Comparison of ENCODE assay signal across 9 mouse cellular contexts in genomic region chr19:5302455-5302854, GRCm38 (mm10). TPM values are rescaled to one million over a fixed set of nuclear protein-coding genes. Genes with fewer than 3 reads are reported as not detected.
DNase-seq lines count a peak whose midpoint lies in the region; ATAC-seq and TF ChIP-seq lines count a peak whose summit lies in the region.
"Had no signal": no experiment of that assay in that cellular context is flagged by ENCODE, and none has a peak within 500 bp of the region (broad histone marks: within the 10 kb centered on the region; RNA-seq: fewer than 3 reads in every experiment).

No protein-coding gene starts in this region.

- no peak overlapping the region for H3K9ac ChIP-seq in midbrain, embryonic 16.5 days (ENCODE audit: low read depth, low read length)
- no peak overlapping the region for H3K9ac ChIP-seq in lung, postnatal 0 days (replicated peaks; ENCODE audit: low read depth)

- TF ChIP-seq POLR2A in thymus, adult 2 months (IDR thresholded peaks at IDR 0.05; ENCODE audit: control insufficient read depth, extremely low read depth, insufficient read depth, low read length, poor library complexity): no peak

- ATAC-seq in midbrain, embryonic 16.5 days: no peak
- ATAC-seq in lung, postnatal 0 days: peak; percentile 46; the same call in 1 of the 2 replicates

- peaks cover 13% of the 10 kb centered on the region for H3K27me3 ChIP-seq in midbrain, embryonic 10.5 days (ENCODE audit: low read depth, poor library complexity, severe bottlenecking)
- no peaks in the 10 kb centered on the region for H3K27me3 ChIP-seq in midbrain, embryonic 16.5 days (ENCODE audit: control insufficient read depth, insufficient read depth, low read depth, low read length)
- no peaks in the 10 kb centered on the region for H3K27me3 ChIP-seq in lung, postnatal 0 days (replicated peaks; ENCODE audit: insufficient read depth, low read length)
- no peaks in the 10 kb centered on the region for H3K27me3 ChIP-seq in thymus, adult 2 months (ENCODE audit: control insufficient read depth, insufficient read depth, low read length)

- H3K9me3 ChIP-seq in midbrain, embryonic 10.5 days (replicated peaks): peaks cover 8% of the 10 kb centered on the region
- H3K9me3 ChIP-seq in midbrain, embryonic 16.5 days (replicated peaks; ENCODE audit: control insufficient read depth, low read length, poor library complexity, severe bottlenecking): no peaks in the 10 kb centered on the region; the same call in 1 of the 2 replicates
- H3K9me3 ChIP-seq in lung, postnatal 0 days (ENCODE audit: low read length): no peaks in the 10 kb centered on the region

- peaks cover 41% of the 10 kb centered on the region for H3K36me3 ChIP-seq in midbrain, embryonic 10.5 days
- H3K36me3 ChIP-seq in midbrain, embryonic 16.5 days (ENCODE audit: control insufficient read depth, insufficient read depth, low read length): peaks cover 25% of the 10 kb centered on the region
- H3K36me3 ChIP-seq in lung, postnatal 0 days (ENCODE audit: insufficient read depth, low read length): no peaks in the 10 kb centered on the region
- H3K36me3 ChIP-seq in thymus, adult 2 months (ENCODE audit: control insufficient read depth, insufficient read depth, low read length): no peaks in the 10 kb centered on the region

- intact Hi-C loops in heart, postnatal 10 days (cut with DNase I): loop anchor here (1.0 kb wide), 1 partner anchor 46 kb away; no protein-coding TSS in a partner anchor

- no peak for TF ChIP-seq EP300 in lung, postnatal 0 days (IDR thresholded peaks at IDR 0.05)

- H3K4me3 ChIP-seq in midbrain, embryonic 10.5 days: no peak overlapping the region
- H3K4me3 ChIP-seq in midbrain, embryonic 16.5 days (ENCODE audit: low read depth, low read length): no peak overlapping the region
- H3K4me3 ChIP-seq in lung, postnatal 0 days (ENCODE audit: low read depth, low read length): no peak overlapping the region
- H3K4me3 ChIP-seq in thymus, adult 2 months (ENCODE audit: control insufficient read depth, insufficient read depth, low read length): no peak overlapping the region

- no peak overlapping the region for H3K27ac ChIP-seq in midbrain, embryonic 10.5 days (replicated peaks)
- H3K27ac ChIP-seq in midbrain, embryonic 16.5 days (ENCODE audit: low read length): no peak overlapping the region
- H3K27ac ChIP-seq in lung, postnatal 0 days (ENCODE audit: low read length): no peak overlapping the region
- no peak overlapping the region for H3K27ac ChIP-seq in thymus, adult 2 months (ENCODE audit: control insufficient read depth, insufficient read depth, low read length)

- DNase-seq in cerebellum, postnatal 14 days: peak; percentile 35 to 65
- no peak for DNase-seq in cerebellum, adult 9-10 months
- DNase-seq in midbrain, embryonic 10.5 days (ENCODE audit: low spot score): peak; percentile 45
- DNase-seq in WW6 (ENCODE audit: low read depth, low spot score): peak; percentile 65
- peak; percentile 60 to 78 for DNase-seq in heart, postnatal 10 days
- peak; percentile 53 for DNase-seq in lung, postnatal 0 days (ENCODE audit: low spot score)
- DNase-seq in thymus, adult 2 months: peak; percentile 85

- peak; percentile 77 for TF ChIP-seq CTCF in lung, postnatal 0 days (IDR thresholded peaks at IDR 0.05)
- TF ChIP-seq CTCF in thymus, adult 2 months (IDR thresholded peaks at IDR 0.05; ENCODE audit: borderline replicate concordance, control insufficient read depth, extremely low read depth, insufficient read depth, low read length, poor library complexity): peak; percentile 79

- no peak overlapping the region for H3K4me2 ChIP-seq in midbrain, embryonic 16.5 days (ENCODE audit: low read length)
- H3K4me2 ChIP-seq in lung, postnatal 0 days (replicated peaks; ENCODE audit: low read depth, low read length): no peak overlapping the region

- peaks cover 26% of the 10 kb centered on the region for H3K4me1 ChIP-seq in midbrain, embryonic 10.5 days
- H3K4me1 ChIP-seq in midbrain, embryonic 16.5 days (ENCODE audit: control insufficient read depth, insufficient read depth, low read length): peaks cover 20% of the 10 kb centered on the region
- H3K4me1 ChIP-seq in lung, postnatal 0 days (ENCODE audit: insufficient read depth, low read depth, low read length): 0 out of 2 replicates have a peak, but pooled peaks cover 3% of the 10 kb centered on the region
- H3K4me1 ChIP-seq in thymus, adult 2 months (replicated peaks; ENCODE audit: control insufficient read depth, insufficient read depth, low read length): 0 out of 2 replicates have a peak, but pooled peaks cover 3% of the 10 kb centered on the region

- WGBS in midbrain, embryonic 10.5 days: 19% methylated on average over 4 of the region's 4 CpGs
- WGBS in midbrain, embryonic 16.5 days: 14% methylated on average over 4 of the region's 4 CpGs
- 12% methylated on average over 4 of the region's 4 CpGs for WGBS in lung, postnatal 0 days
- WGBS in thymus, adult 2 months: 5% methylated on average over 4 of the region's 4 CpGs

RNA-seq across cellular contexts. Expression of gene Gal3st3, which starts 4.3 kb away (rescaled TPM):
- polyA plus RNA-seq in midbrain, embryonic 10.5 days (2016; fragmentation: Nextera tagmentation; extraction: Ambion mirVana): 10.8 and 15.4 TPM in 2 replicates
- polyA plus RNA-seq in midbrain, embryonic 16.5 days (2015; fragmentation: Nextera tagmentation; extraction: Ambion mirVana): 41.6 and 49.4 TPM in 2 replicates
- total RNA-seq in heart, postnatal 10 days (2021): 10 to 100 TPM in 1 of 2 experiments, 1 to 10 TPM in 1; 9.4 to 14.6 TPM
- 0.55 and 0.57 TPM in 2 replicates for polyA plus RNA-seq in lung, postnatal 0 days (2015; fragmentation: Nextera tagmentation; extraction: Ambion mirVana)
- polyA plus RNA-seq in thymus, adult 2 months (2012; rRNA removed): 4.8 and 6.3 TPM in 2 replicates

RNA-seq across cellular contexts. Expression of gene Sf3b2, which starts 7.2 kb away (rescaled TPM):
- polyA plus RNA-seq in midbrain, embryonic 10.5 days (2016; fragmentation: Nextera tagmentation; extraction: Ambion mirVana): 468 and 500 TPM in 2 replicates
- polyA plus RNA-seq in midbrain, embryonic 16.5 days (2015; fragmentation: Nextera tagmentation; extraction: Ambion mirVana): 326 and 331 TPM in 2 replicates
- 100 to 1,000 TPM; 129 to 136 TPM for total RNA-seq in heart, postnatal 10 days (2021)
- polyA plus RNA-seq in lung, postnatal 0 days (2015; fragmentation: Nextera tagmentation; extraction: Ambion mirVana): 200 TPM in 2 replicates
- polyA plus RNA-seq in thymus, adult 2 months (2012; rRNA removed): 213 and 250 TPM in 2 replicates

RNA-seq across cellular contexts. Expression of gene Pacs1, which starts 29.5 kb away (rescaled TPM):
- 21.3 and 23.7 TPM in 2 replicates for polyA plus RNA-seq in midbrain, embryonic 10.5 days (2016; fragmentation: Nextera tagmentation; extraction: Ambion mirVana)
- polyA plus RNA-seq in midbrain, embryonic 16.5 days (2015; fragmentation: Nextera tagmentation; extraction: Ambion mirVana): 50.7 and 52.2 TPM in 2 replicates
- total RNA-seq in heart, postnatal 10 days (2021): 10 to 100 TPM; 24.5 to 27.8 TPM
- polyA plus RNA-seq in lung, postnatal 0 days (2015; fragmentation: Nextera tagmentation; extraction: Ambion mirVana): 9.3 and 10.4 TPM in 2 replicates
- 58.9 and 64.9 TPM in 2 replicates for polyA plus RNA-seq in thymus, adult 2 months (2012; rRNA removed)

RNA-seq across cellular contexts. Expression of gene Catsper1, which starts 33.1 kb away (rescaled TPM):
- not detected in 2 replicates for polyA plus RNA-seq in midbrain, embryonic 10.5 days (2016; fragmentation: Nextera tagmentation; extraction: Ambion mirVana)
- not detected in 2 replicates for polyA plus RNA-seq in midbrain, embryonic 16.5 days (2015; fragmentation: Nextera tagmentation; extraction: Ambion mirVana)
- total RNA-seq in heart, postnatal 10 days (2021): not detected
- polyA plus RNA-seq in lung, postnatal 0 days (2015; fragmentation: Nextera tagmentation; extraction: Ambion mirVana): not detected in 2 replicates
- polyA plus RNA-seq in thymus, adult 2 months (2012; rRNA removed): not detected in 2 replicates
- total RNA-seq: layer of hippocampus, postnatal 25 days had no signal

RNA-seq across cellular contexts. Expression of gene Cst6, which starts 46.9 kb away (rescaled TPM):
- 0.67 TPM in 1 of 2 replicates, not detected in the other for polyA plus RNA-seq in midbrain, embryonic 10.5 days (2016; fragmentation: Nextera tagmentation; extraction: Ambion mirVana)
- polyA plus RNA-seq in midbrain, embryonic 16.5 days (2015; fragmentation: Nextera tagmentation; extraction: Ambion mirVana): 7.5 and 11.1 TPM in 2 replicates
- total RNA-seq in heart, postnatal 10 days (2021): 1 to 10 TPM; 2.6 to 3.1 TPM
- 0.65 and 1.4 TPM in 2 replicates for polyA plus RNA-seq in lung, postnatal 0 days (2015; fragmentation: Nextera tagmentation; extraction: Ambion mirVana)
- polyA plus RNA-seq in thymus, adult 2 months (2012; rRNA removed): 60.2 and 101 TPM in 2 replicates
